Mouse (Mus musculus) naive thymus-derived CD4-positive, alpha-beta T cell, adult 2 months (primary cell): ENCODE results near the gene Gm49398.

Source experiments
- DNase-seq: peaks from one replicate; pipeline ENCODE4 v3.0.0-alpha.2; 2011; ENCODE audit warnings: low read depth

Gm49398 gene

GRCm38 (mm10) chr13:61288739-61289138 is at the start of gene Gm49398:
Gene Gm49398, minus strand, starts transcription at chr13:61288839.
- no peak for DNase-seq

- DNase-seq, result no peak
Measured at GRCm38 (mm10) chr13:61255258-61255657, 33.4 kb downstream of the Gm49398 start, which contains the start of gene Cts8. Gene Cts8, minus strand, starts transcription at chr13:61255358.

GRCm38 (mm10) chr13:61241076-61241947 is 47.3 kb downstream of the Gm49398 start:
- peak; percentile 77 for DNase-seq

- no peak for DNase-seq
Measured at GRCm38 (mm10) chr13:61203310-61203709, 85.3 kb downstream of the Gm49398 start, which contains the start of gene Cts6. Gene Cts6, minus strand, starts transcription at chr13:61203410.
